Mouse (Mus musculus): ENCODE measurements around the gene Gpr84.

DNA sequence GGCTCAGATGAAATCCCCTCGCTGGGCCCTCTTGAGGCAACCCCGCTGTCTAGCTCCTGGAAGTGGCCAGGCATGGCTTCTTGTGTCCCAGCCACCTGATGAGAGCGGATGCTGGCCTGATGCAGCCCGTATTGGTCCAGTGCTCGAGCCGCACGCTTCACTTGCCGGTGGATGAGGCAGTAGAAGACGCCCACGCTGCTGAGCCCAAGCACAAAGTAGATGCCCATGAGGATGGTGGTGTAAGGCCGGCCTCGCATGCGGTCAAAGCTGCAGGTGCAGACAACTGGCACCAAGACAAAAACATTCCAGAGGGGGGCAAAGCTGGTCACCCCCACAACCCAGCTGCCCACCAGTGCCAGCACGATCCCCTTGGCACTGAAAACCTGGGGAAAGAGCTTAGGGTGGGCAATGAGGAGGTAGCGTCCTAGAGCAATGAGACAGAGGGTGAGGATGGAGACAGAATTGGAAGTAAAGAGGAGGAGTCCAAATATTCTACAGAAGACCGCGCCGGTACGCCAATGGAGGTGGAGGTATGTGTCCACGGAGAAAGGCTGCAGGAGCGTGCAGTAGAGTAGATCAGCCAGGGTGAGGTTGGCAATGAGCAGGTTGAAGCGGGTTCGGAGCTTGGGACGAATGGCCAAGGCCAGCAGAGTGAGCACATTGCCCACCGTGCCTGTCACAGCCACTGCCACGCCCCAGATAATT, 1.4 kb downstream of the Gpr84 start:
- no peak for TF ChIP-seq POLR2A (IDR thresholded peaks at IDR 0.05; ENCODE audit: low read depth, low read length)
- TF ChIP-seq CTCF (conservative IDR thresholded peaks at IDR 0.05; ENCODE audit: insufficient read depth, insufficient read length, low read depth, low read length) = no peak

Data from kidney, adult 2 months (tissue).